Mouse (Mus musculus) erythroblast, embryonic 14.5 days (primary cell): ENCODE data around the gene Dnah9.

ENCODE experiments used
- GATA1 ChIP-seq: IDR thresholded peaks from 2 replicates; pipeline ENCODE4 v1.6.1; 2012; ENCODE audit warnings: low read length, inconsistent platforms, mixed read lengths
- TAL1 ChIP-seq: IDR thresholded peaks from 3 replicates; pipeline ENCODE4 v1.6.1; 2012; ENCODE audit warnings: low read length, inconsistent platforms, mixed read lengths

GRCm38 (mm10) chr11:65801899-65802298, 366.5 kb downstream of the Dnah9 start:
- TF ChIP-seq TAL1 = no peak
- TF ChIP-seq GATA1 = no peak
